Comparison of ENCODE assay signal across 9 mouse cellular contexts in genomic region chr1:90208503-90208860, GRCm38 (mm10). TPM values are rescaled to one million over a fixed set of nuclear protein-coding genes. Genes with fewer than 3 reads are reported as not detected.
DNase-seq lines count a peak whose midpoint lies in the region; ATAC-seq and TF ChIP-seq lines count a peak whose summit lies in the region.
"Had no signal": no experiment of that assay in that cellular context is flagged by ENCODE, and none has a peak within 500 bp of the region (broad histone marks: within the 10 kb centered on the region; RNA-seq: fewer than 3 reads in every experiment).

No protein-coding gene starts in this region.

- peak overlapping the region; percentile 38 for H3K9ac ChIP-seq in CH12.LX (ENCODE audit: insufficient read depth, low read depth)
- peak overlapping the region; percentile 52 for H3K9ac ChIP-seq in heart, adult 2 months (ENCODE audit: low read depth, low read length)
- no peak overlapping the region for H3K9ac ChIP-seq in limb, embryonic 14.5 days (ENCODE audit: low read depth, low read length, severe bottlenecking)

- peaks cover 3 to 65% of the 10 kb centered on the region in 2 experiments for H3K36me3 ChIP-seq in CH12.LX (replicated peaks in 1 of 2; ENCODE audit: control insufficient read depth in 1 of 2, insufficient read depth in 1 of 2, low read length in 1 of 2)
- peaks cover 16% of the 10 kb centered on the region for H3K36me3 ChIP-seq in heart, adult 2 months (ENCODE audit: control insufficient read depth, insufficient read depth, low read length)
- peaks cover 23% of the 10 kb centered on the region for H3K36me3 ChIP-seq in limb, embryonic 14.5 days (ENCODE audit: control insufficient read depth, insufficient read depth, low read length)

- WGBS in heart, adult 2 months, result 32% methylated on average over 9 of the region's 9 CpGs
- WGBS in limb, embryonic 14.5 days, result 48% methylated on average over 9 of the region's 9 CpGs
- 47% methylated on average over 9 of the region's 9 CpGs for WGBS in cerebellum, adult 2 months

- H3K4me1 ChIP-seq in CH12.LX (ENCODE audit: control insufficient read depth in 1 of 2, insufficient read depth in 2 of 2), result peaks cover 30 to 67% of the 10 kb centered on the region in 2 experiments
- H3K4me1 ChIP-seq in heart, adult 2 months (ENCODE audit: control insufficient read depth, insufficient read depth, low read length), result peaks cover 41% of the 10 kb centered on the region
- H3K4me1 ChIP-seq in limb, embryonic 14.5 days (ENCODE audit: control insufficient read depth, insufficient read depth, low read length), result peaks cover 33% of the 10 kb centered on the region
- H3K4me1 ChIP-seq in cerebellum, adult 2 months (ENCODE audit: control insufficient read depth, insufficient read depth, low read length), result peaks cover 35% of the 10 kb centered on the region

- intact Hi-C loops in heart, adult 2 months (cut with DNase I), result no loop called here

- H3K4me3 ChIP-seq in CH12.LX (replicated peaks in 1 of 3; ENCODE audit: low read depth in 2 of 3, low read length in 2 of 3, poor library complexity in 1 of 3), result peak overlapping the region; percentile 5 to 82 (median 34)
- H3K4me3 ChIP-seq in heart, adult 2 months, result peak overlapping the region; percentile 84
- no peak overlapping the region; the same call in 1 of the 2 replicates for H3K4me3 ChIP-seq in limb, embryonic 14.5 days (replicated peaks; ENCODE audit: low read length)
- no peak overlapping the region for H3K4me3 ChIP-seq in cerebellum, adult 2 months (replicated peaks; ENCODE audit: insufficient read depth, low read depth, low read length)

- in situ Hi-C loops in CH12.LX (cut with MboI; ENCODE audit: low pct_ligation_motif_present, low pct_unique_long_range_greater_than_20kb, low sequenced_read_pairs), result loop anchor here (10.0 kb wide), 1 partner anchor 386 kb away; no protein-coding TSS in a partner anchor

- peaks cover 59% of the 10 kb centered on the region for H3K79me2 ChIP-seq in CH12.LX (replicated peaks; ENCODE audit: control insufficient read depth, extremely low read depth, insufficient read depth, poor library complexity, severe bottlenecking)
- H3K79me2 ChIP-seq in heart, adult 2 months (replicated peaks; ENCODE audit: control insufficient read depth, insufficient read depth, low read length), result peaks cover 2% of the 10 kb centered on the region

- dilution Hi-C loops in CH12.LX (cut with MboI; ENCODE audit: extremely low pct_ligation_motif_present, extremely low pct_unique_long_range_greater_than_20kb, low sequenced_read_pairs), result no loop called here

- H3K27me3 ChIP-seq in CH12.LX (replicated peaks), result no peaks in the 10 kb centered on the region
- no peaks in the 10 kb centered on the region for H3K27me3 ChIP-seq in heart, adult 2 months (ENCODE audit: control insufficient read depth, insufficient read depth, low read length)
- H3K27me3 ChIP-seq in limb, embryonic 14.5 days (ENCODE audit: control insufficient read depth, insufficient read depth, low read length), result no peaks in the 10 kb centered on the region
- H3K27me3 ChIP-seq in cerebellum, adult 2 months (ENCODE audit: control insufficient read depth, insufficient read depth, low read length), result no peaks in the 10 kb centered on the region; the same call in 1 of the 2 replicates

- no peak for TF ChIP-seq EP300 in CH12.LX (IDR thresholded peaks at IDR 0.05; ENCODE audit: low read length)
- peak; percentile 73; the same call in 1 of the 2 replicates for TF ChIP-seq EP300 in heart, adult 2 months (IDR thresholded peaks at IDR 0.05; ENCODE audit: insufficient read depth, low read depth, low read length)

- TF ChIP-seq RAD21 in CH12.LX (IDR thresholded peaks at IDR 0.05; ENCODE audit: low read depth, low read length), result no peak

- peak; percentile 14; the same call in 1 of the 2 replicates for ATAC-seq in frontal cortex, adult (ENCODE audit: low TSS enrichment)
- no peak for ATAC-seq in limb, embryonic 14.5 days (ENCODE audit: low FRiP score, low read depth)

- DNase-seq in frontal cortex, postnatal 36 days (ENCODE audit: low spot score in 2 of 2), result no peak
- DNase-seq in CH12.LX (ENCODE audit: extremely low read depth), result no peak
- DNase-seq in heart, adult 2 months, result peak; percentile 57 to 79
- no peak for DNase-seq in limb, embryonic 14.5 days (ENCODE audit: low spot score)
- DNase-seq in cerebellum, adult 2 months, result no peak
- DNase-seq in right cerebral cortex, postnatal 14 days, result no peak
- no peak for DNase-seq in adrenal gland, postnatal 36 days

- peak overlapping the region; percentile 82 for H3K4me2 ChIP-seq in CH12.LX (ENCODE audit: insufficient read depth, low read depth, poor library complexity, severe bottlenecking)
- H3K4me2 ChIP-seq in limb, embryonic 14.5 days (replicated peaks; ENCODE audit: low read depth, low read length, severe bottlenecking), result peak overlapping the region; percentile 62

- H3K9me3 ChIP-seq in CH12.LX (replicated peaks; ENCODE audit: low read length), result no peaks in the 10 kb centered on the region
- no peaks in the 10 kb centered on the region for H3K9me3 ChIP-seq in limb, embryonic 14.5 days (ENCODE audit: control insufficient read depth, low read length)

- 0 out of 2 replicates have a peak overlapping the region, but pooled peaks have one; percentile 22 for H3K27ac ChIP-seq in CH12.LX (ENCODE audit: insufficient read depth, low read depth)
- peak overlapping the region; percentile 98 for H3K27ac ChIP-seq in heart, adult 2 months
- H3K27ac ChIP-seq in limb, embryonic 14.5 days (replicated peaks; ENCODE audit: low read depth, low read length), result no peak overlapping the region
- H3K27ac ChIP-seq in cerebellum, adult 2 months (ENCODE audit: insufficient read depth, low read length), result no peak overlapping the region

- TF ChIP-seq POLR2A in CH12.LX (IDR thresholded peaks at IDR 0.05; ENCODE audit: low read depth, low read length), result no peak
- peak; percentile 53 for TF ChIP-seq POLR2A in heart, adult 2 months (IDR thresholded peaks at IDR 0.05; ENCODE audit: insufficient read depth, low read depth, low read length)
- no peak for TF ChIP-seq POLR2A in limb, embryonic 14.5 days (IDR thresholded peaks at IDR 0.05; ENCODE audit: borderline replicate concordance, extremely low read depth, insufficient read depth, insufficient read length)
- no peak for TF ChIP-seq POLR2A in cerebellum, adult 2 months (IDR thresholded peaks at IDR 0.05; ENCODE audit: borderline replicate concordance, insufficient read depth, low read length)

- TF ChIP-seq CTCF in CH12.LX (conservative IDR thresholded peaks at IDR 0.05 in 1 of 2, IDR thresholded peaks at IDR 0.05 in 1 of 2; ENCODE audit: low read depth in 2 of 2, low read length in 2 of 2), result no peak
- TF ChIP-seq CTCF in heart, adult 2 months (IDR thresholded peaks at IDR 0.05), result no peak
- TF ChIP-seq CTCF in cerebellum, adult 2 months (IDR thresholded peaks at IDR 0.05; ENCODE audit: borderline replicate concordance, insufficient read depth, low read depth, low read length), result no peak

TF ChIP-seq in CH12.LX, 34 proteins besides CTCF, POLR2A, EP300 and RAD21:
- TF ChIP-seq MAZ (IDR thresholded peaks at IDR 0.05; ENCODE audit: low read depth, low read length), result no peak
- no peak for TF ChIP-seq IRF4 (IDR thresholded peaks at IDR 0.05; ENCODE audit: low read depth, low read length)
- TF ChIP-seq TCF12 (IDR thresholded peaks at IDR 0.05; ENCODE audit: low read depth, low read length), result no peak
- no peak for TF ChIP-seq MAFK (IDR thresholded peaks at IDR 0.05; ENCODE audit: insufficient replicate concordance, low read length)
- TF ChIP-seq ZC3H11A (IDR thresholded peaks at IDR 0.05; ENCODE audit: low read depth, low read length), result no peak
- TF ChIP-seq PAX5 (IDR thresholded peaks at IDR 0.05; ENCODE audit: low read length), result no peak
- no peak for TF ChIP-seq ETS1 (conservative IDR thresholded peaks at IDR 0.05; ENCODE audit: low read depth, low read length)
- TF ChIP-seq KAT2A (IDR thresholded peaks at IDR 0.05; ENCODE audit: insufficient replicate concordance, low read length), result no peak
- no peak for TF ChIP-seq RCOR1 (conservative IDR thresholded peaks at IDR 0.05; ENCODE audit: low read depth, low read length)
- TF ChIP-seq SIN3A (IDR thresholded peaks at IDR 0.05; ENCODE audit: low read length), result no peak
- TF ChIP-seq HCFC1 (IDR thresholded peaks at IDR 0.05; ENCODE audit: low read depth, low read length), result no peak
- no peak for TF ChIP-seq ZNF384 (IDR thresholded peaks at IDR 0.05; ENCODE audit: low read depth, low read length)
- no peak for TF ChIP-seq CHD1 (IDR thresholded peaks at IDR 0.05; ENCODE audit: low read depth, low read length)

RNA-seq across cellular contexts. Expression of gene Ackr3, which starts 4.7 kb away (rescaled TPM):
- 10.1 and 13.1 TPM in 2 replicates for total RNA-seq in CH12.LX (2012; rRNA removed)
- 18.0 and 23.1 TPM in 2 replicates for total RNA-seq in CH12.LX (2014; rRNA removed)
- polyA plus RNA-seq in CH12.LX (2012; ENCODE audit: insufficient read length, low read depth), result 25.6 and 34.4 TPM in 2 replicates
- total RNA-seq in heart, adult 2 months (2021), result 10 to 100 TPM; 56.5 to 58.0 TPM
- 186 and 351 TPM in 2 replicates for polyA plus RNA-seq in heart, adult 2 months (2012; rRNA removed)
- polyA plus RNA-seq in limb, embryonic 14.5 days (2012; rRNA removed), result 93.8 and 129 TPM in 2 replicates
- 49.7 and 54.9 TPM in 2 replicates for polyA plus RNA-seq in limb, embryonic 14.5 days (2014; fragmentation: Nextera tagmentation; extraction: Ambion mirVana)
- 16.0 and 17.3 TPM in 2 replicates for polyA plus RNA-seq in cerebellum, adult 2 months (2012; rRNA removed)
- total RNA-seq in adrenal gland, postnatal 36 days (2021), result 100 to 1,000 TPM; 131 to 146 TPM

RNA-seq across cellular contexts. Expression of gene Iqca, which starts 55.3 kb away (rescaled TPM):
- not detected in 2 replicates for total RNA-seq in CH12.LX (2012; rRNA removed)
- 0.19 TPM in 1 of 2 replicates, not detected in the other for total RNA-seq in CH12.LX (2014; rRNA removed)
- polyA plus RNA-seq in CH12.LX (2012; ENCODE audit: insufficient read length, low read depth), result 1.0 TPM in 1 of 2 replicates, not detected in the other
- total RNA-seq in heart, adult 2 months (2021), result not detected
- 0.43 TPM in 1 of 2 replicates, not detected in the other for polyA plus RNA-seq in heart, adult 2 months (2012; rRNA removed)
- polyA plus RNA-seq in limb, embryonic 14.5 days (2012; rRNA removed), result 0.10 and 0.14 TPM in 2 replicates
- polyA plus RNA-seq in limb, embryonic 14.5 days (2014; fragmentation: Nextera tagmentation; extraction: Ambion mirVana), result 0.23 and 0.54 TPM in 2 replicates
- 0.29 and 1.1 TPM in 2 replicates for polyA plus RNA-seq in cerebellum, adult 2 months (2012; rRNA removed)
- not detected for total RNA-seq in adrenal gland, postnatal 36 days (2021)
- total RNA-seq: hematopoietic stem cell, adult 5-6 weeks had no signal

Comparison
In these comparisons a context has a peak if more than half of its experiments do, and no peak if none do; other contexts are left out.
1. DNase-seq: peak in heart, adult 2 months (2 of 2); none in frontal cortex, postnatal 36 days (0 of 2), CH12.LX (single experiment), limb, embryonic 14.5 days (single experiment), cerebellum, adult 2 months (0 of 2), right cerebral cortex, postnatal 14 days (single experiment) and adrenal gland, postnatal 36 days (0 of 2).
2. H3K27ac ChIP-seq: peak in CH12.LX (single experiment) and heart, adult 2 months (single experiment); none in limb, embryonic 14.5 days (single experiment) and cerebellum, adult 2 months (single experiment).
3. H3K4me3 ChIP-seq: peak in CH12.LX (3 of 3) and heart, adult 2 months (single experiment); none in limb, embryonic 14.5 days (single experiment) and cerebellum, adult 2 months (single experiment).